Mouse (Mus musculus): ENCODE measurements at regions not wholly inside any gene's neighbourhood (a gene's known extent, or its start where the extent isn't known, plus 50 kb on each side); places are given as distances from the start of the nearest gene placed in this dataset.
A peak's percentile ranks its signal among the peaks of the same experiment; 100 is the strongest.
"Not testable (repeated sequence)": the region's sequence is repeated elsewhere in the genome, so short reads cannot be mapped to it uniquely, and the experiment has no call there.

DNA sequence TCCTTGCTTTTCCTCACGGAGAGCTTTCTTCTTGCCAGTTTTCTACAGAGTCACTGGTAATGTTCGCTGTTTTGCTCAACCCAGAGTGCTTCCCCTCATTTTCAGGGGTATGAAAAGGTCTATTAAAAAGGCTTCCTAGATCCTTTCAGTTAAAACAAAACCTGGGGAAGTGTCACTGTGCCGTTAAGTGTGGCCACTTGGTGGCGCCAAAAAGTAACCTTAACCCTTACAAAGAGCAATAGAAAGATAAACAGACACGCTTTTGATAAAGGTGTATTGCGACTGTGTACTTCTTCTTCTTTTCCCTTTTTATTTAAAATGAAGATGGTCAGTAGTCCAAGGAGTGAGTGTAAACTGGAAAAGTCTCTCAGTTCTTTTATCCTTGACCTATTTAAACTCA is 145.2 kb upstream of the Smlr1 start:
- peak; percentile 6 to 29 for DNase-seq

GRCm38 (mm10) chr10:25677889-25678288 is 141.8 kb upstream of the Smlr1 start:
- no peak for DNase-seq

DNA sequence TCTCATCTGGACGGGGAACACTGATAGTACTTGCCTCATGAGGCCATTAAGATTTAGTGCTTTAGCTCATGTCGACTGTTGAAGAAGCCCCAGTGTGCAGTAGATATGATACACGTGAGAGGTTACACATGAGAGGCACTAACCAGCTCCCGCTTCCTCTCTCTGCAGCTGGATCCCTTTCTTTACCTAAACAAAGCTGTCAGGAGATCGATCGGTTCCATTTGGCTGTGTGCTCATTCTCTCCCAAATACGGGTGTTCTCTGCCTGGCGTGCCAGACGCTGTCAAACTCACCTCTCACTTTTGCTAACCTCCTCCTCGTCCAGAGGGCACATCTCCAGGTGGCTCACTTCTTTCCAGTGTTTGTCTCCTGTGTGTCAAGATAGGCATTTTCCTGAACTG is 139.3 kb upstream of the Smlr1 start:
- DNase-seq: no peak

DNA sequence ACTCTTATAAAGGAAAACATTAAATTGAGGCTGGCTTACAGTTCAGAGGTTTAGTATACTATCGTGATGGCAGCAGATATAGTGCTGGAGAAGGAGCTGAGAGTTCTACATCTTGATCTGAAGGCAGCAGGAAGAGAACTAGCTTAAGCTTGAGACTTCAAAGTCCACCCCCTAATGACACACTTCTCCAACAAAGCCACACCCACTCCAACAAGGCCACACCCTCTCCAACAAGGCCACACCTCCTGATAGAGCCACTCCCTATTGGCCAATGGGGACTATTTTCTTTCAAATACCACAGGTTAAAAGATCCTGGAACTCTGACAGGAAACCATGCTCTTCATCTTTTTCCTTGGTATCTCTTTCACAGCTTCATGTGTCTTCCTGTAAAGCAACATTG is 134.0 kb upstream of the Smlr1 start:
- no peak for DNase-seq

- no peak for DNase-seq
These were observed 116.9 kb upstream of the Smlr1 start for GRCm38 (mm10) chr10:25652742-25653563.

DNA sequence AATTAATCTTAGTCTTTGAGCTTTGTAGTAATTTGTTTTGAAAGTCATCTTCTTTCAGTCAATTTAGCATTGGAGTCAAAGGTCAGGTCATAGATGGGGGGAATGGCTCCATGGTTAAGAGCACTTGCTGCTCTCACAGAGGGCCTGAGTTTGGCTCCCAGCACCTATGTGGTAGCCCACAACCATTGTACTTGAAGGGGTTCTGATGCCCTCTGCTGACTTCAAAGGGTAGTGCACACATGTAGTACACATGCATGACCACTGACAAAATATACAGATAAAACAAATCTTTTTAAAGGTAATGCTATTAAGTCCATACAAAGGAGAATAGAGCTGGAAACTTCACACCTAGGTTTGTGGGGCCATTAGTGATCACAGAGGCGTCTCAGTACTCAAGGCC is 111.7 kb upstream of the Smlr1 start:
- DNase-seq: no peak

GRCm38 (mm10) chr10:25643518-25643993 is 107.5 kb upstream of the Smlr1 start:
- DNase-seq: no peak

DNA sequence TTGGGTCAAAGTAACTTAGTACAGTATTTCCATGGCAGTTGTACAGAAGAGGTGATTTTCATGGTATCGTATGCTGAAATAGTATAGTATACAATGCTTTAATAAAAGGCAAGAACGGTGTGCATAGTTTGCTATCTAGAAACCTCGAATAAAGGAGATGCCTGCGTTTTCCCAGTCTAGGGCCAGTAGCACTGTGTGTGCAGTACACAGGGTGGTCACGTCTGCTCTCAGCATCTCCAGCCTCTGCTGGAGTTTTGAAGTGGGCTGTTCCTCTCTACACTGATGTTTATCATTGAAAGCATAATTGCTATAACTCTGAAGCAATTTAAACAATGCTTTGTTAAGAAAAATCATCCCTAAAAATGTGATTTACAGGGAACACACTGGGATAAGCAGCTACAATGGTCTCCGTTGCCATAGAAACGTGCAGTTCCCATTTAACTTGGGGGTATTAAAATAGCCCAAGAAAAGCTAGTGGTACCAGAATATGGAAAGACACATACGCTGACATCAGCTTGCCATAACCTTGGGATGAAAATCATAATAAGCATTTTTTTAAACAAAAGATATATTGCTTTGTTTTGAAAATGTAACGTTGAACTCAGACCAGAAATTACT is 106.1 kb upstream of the Smlr1 start:
- DNase-seq: no peak

DNA sequence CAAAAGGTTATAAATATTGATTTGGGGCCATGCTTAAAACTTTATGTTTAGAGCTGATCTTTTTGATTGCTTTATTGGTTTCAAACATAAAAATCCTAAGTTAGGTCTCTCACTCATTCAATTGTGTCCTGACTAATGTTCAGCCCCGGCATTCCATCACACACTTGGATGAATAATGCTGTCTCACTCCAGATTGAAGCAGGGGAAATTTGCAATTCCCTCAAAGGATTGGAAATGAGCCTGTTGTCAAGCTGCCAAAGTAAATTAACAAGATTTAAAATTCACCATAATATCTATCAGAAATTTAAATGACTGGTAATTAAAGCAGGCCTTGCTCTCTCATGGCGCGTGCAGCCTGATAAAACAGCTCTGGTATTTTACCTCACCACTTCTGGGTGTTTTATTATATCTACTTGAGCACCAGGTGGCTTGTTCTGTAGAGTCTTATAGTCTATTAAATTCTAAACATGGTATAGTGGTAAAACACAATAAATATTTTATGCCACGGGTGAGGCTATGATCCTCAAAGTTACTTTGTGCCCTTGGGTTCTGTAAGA is 97.1 kb upstream of the Smlr1 start:
- no peak for DNase-seq

DNA sequence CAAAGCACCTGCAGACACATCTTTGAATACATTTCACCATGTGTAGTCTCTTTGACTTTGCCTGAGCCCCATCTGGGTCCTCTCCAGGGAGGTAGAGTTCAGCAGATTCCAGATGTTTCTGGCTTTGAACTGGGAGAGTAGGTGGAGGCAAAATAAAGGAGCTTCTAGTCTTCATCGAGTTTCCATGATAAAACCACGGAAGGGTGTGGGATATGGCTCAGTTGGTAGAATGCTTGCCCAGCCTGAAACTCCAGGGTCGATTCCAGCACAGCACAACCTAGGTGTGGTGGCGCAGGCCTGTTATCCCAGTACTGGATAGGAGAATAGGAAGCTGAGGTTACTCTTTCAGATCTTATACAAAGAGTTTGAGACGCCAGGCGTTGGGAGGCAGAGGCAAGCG is 96.2 kb upstream of the Smlr1 start:
- DNase-seq: no peak

GRCm38 (mm10) chr10:25622585-25622984 is 86.5 kb upstream of the Smlr1 start:
- DNase-seq: no peak

GRCm38 (mm10) chr10:25621747-25622134 is 85.7 kb upstream of the Smlr1 start:
- DNase-seq: not testable (repeated sequence)

DNA sequence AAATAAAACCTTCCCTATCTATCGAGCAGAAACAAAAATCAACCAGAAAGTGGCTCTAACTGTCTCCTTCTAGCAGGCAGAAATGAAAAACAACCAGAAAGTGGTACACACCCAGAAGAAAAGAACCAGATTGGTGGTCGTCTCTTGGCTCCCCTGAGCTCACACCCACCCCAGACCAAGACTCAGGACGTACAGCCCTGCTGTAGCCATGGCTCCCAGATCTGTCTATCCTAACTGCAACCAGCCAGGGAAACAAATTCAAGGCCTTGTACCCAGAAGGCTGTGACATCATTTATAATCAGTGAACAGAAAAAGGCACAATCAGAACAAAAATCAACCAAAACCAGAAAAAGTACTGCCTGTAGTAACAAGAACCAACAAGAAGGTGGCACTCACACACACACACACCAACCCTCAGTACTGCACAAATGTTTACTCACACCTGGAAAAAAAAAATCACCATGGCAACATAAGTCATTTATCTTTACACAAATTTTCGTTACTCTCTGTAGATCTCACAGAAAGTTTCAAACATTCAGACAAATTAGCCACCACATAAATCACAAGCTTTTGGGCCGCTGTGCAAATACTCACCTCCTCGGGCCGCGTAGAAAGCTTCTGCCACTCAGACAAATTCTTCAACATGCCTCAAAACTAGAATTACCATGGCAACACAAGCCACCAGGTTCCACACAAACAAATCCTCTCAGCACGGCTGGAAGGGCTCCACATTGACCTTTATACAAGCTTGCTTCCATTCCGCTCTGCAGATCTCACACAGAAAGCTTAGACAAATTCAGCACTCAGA is 85.1 kb upstream of the Smlr1 start:
- DNase-seq: no peak

- DNase-seq: no peak
These were observed 83.6 kb upstream of the Smlr1 start for GRCm38 (mm10) chr10:25619702-25620101.

- DNase-seq: no peak
These were observed 65.4 kb upstream of the Smlr1 start for GRCm38 (mm10) chr10:25601471-25601870.

DNA sequence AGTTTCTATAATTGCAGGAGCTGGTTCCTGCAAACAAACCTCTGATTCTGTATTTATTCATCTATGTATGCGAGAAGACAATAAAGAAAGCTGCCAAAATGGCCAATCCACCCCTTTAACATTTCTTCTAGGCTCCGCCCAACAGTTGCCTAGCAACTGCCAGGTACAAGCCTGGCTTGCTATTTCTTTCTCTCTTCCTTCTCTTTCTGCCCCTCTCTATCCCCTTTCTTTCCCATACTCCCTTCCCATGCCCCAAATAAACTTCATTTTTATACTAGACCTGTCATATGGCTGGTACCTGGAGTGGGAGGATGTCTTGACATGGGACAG is 53.2 kb upstream of the Smlr1 start:
- no peak for DNase-seq

DNA sequence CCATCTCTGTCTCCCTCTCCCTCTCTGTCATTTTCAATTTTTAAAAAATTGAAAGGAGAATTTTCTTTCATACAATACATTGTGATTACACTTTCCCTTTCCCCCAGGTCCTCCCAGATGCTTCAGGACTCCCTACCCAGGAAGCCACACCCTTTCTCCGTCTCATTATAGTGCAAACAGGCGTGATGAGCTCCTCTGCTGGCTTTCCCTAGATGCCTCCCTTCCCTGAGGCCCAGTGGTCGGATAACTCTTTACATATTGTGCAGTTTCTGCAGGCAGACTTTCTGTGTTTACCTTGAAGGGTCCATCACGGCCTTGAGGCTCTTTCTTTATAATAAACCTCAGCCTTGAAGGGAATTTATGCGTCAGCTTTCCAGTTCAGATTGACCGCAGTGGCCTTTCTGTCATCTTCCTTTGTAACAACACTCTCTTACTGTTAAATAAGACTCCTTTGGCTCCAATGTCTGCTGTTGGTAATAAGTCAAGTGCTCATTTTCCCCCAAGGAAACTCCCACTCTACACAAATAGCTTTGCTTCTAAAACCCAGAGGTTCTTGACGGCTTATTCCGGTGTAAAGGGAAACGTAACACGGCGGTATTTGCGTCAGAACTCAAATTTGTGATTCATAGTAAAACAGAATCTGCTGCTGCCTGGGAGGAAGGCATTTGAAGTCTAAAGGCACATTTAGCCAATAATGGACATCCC is 52.7 kb upstream of the Smlr1 start:
- no peak for DNase-seq

Measured in B cell, adult 2 months (primary cell).